Mouse (Mus musculus): ENCODE results near the gene Ist1.

DNA sequence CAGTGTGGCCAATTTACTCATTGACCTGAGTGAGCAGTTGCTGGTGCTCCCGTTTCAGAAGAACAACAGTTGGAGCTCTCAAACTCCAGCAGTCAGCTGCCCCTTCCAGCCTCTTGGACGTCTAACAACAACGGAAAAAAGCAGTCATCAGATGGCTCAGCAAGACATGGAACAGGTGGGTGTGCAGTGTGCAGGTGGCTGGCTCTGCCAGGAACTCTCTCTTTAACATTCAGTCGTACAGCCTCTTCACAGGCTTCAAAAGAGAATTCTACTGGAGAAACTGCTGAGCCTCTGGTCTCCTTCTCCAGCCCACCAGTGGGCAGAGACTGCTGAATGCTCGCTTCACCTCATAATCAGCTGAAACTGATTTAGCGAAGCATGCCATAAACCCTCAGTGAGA, 64.4 kb downstream of the Ist1 start:
- TF ChIP-seq POLR2A (IDR thresholded peaks at IDR 0.05; ENCODE audit: borderline replicate concordance, extremely low read depth, insufficient read depth, insufficient read length, poor library complexity, severe bottlenecking) (no peak), CTCF (IDR thresholded peaks at IDR 0.05; ENCODE audit: borderline replicate concordance, extremely low read depth, insufficient read depth, insufficient read length) (no peak)
